Mouse (Mus musculus) intestine, embryonic 16.5 days (tissue): ENCODE measurements at regions not wholly inside any gene's neighbourhood (a gene's known extent, or its start where the extent isn't known, plus 50 kb on each side); places are given as distances from the start of the nearest gene placed in this dataset.

Experiments used
- ATAC-seq: fragments of 200-750 bp; cut with Nextera tagmentation; 2 replicates; pipeline ENCODE4 v1.8.0; 2017; ENCODE audit warnings: moderate TSS enrichment, moderate library complexity
- H3K27ac ChIP-seq: fragments of 300-500 bp; sonication (generic); 2 replicates; pipeline ENCODE4 v1.5.1; 2014; ENCODE audit warnings: mild to moderate bottlenecking, low read length
- H3K27me3 ChIP-seq: fragments of 300-500 bp; sonication (generic); replicated peaks from 2 replicates; pipeline ENCODE4 v1.6.1; 2014; ENCODE audit warnings: low read length, control low read depth, mixed read lengths; ENCODE audit not compliant: control insufficient read depth, insufficient read depth
- H3K36me3 ChIP-seq: fragments of 300-500 bp; sonication (generic); 2 replicates; pipeline ENCODE4 v1.6.1; 2014; ENCODE audit warnings: low read length, control low read depth; ENCODE audit not compliant: control insufficient read depth, insufficient read depth
- H3K4me1 ChIP-seq: fragments of 300-500 bp; sonication (generic); 2 replicates; pipeline ENCODE4 v1.6.1; 2014; ENCODE audit warnings: low read length, control low read depth, mixed read lengths; ENCODE audit not compliant: control insufficient read depth, insufficient read depth
- H3K4me2 ChIP-seq: fragments of 300-500 bp; sonication (generic); 2 replicates; pipeline ENCODE4 v1.6.1; 2014; ENCODE audit warnings: low read depth, low read length, control low read depth
- H3K4me3 ChIP-seq: fragments of 300-500 bp; sonication (generic); 2 replicates; pipeline ENCODE4 v1.5.1; 2014; ENCODE audit warnings: mild to moderate bottlenecking, low read length
- H3K9ac ChIP-seq: fragments of 300-500 bp; sonication (generic); 2 replicates; pipeline ENCODE4 v1.6.1; 2014; ENCODE audit warnings: low read depth, low read length
- H3K9me3 ChIP-seq: fragments of 300-500 bp; sonication (generic); 2 replicates; pipeline ENCODE4 v1.6.1; 2016; ENCODE audit warnings: low read length, control low read depth; ENCODE audit not compliant: control insufficient read depth
- WGBS: fragments of 180-500 bp; shearing (Covaris S2); extraction: QIAGEN DNeasy Blood & Tissue Kit; methylation state at CpG from one replicate; pipeline ENCODE4 v1.1.7; 2014; 5-methylcytosine and 5-hydroxymethylcytosine counted together

- WGBS = 43% methylated on average over 2 of the region's 2 CpGs
Observed at GRCm38 (mm10) chr4:54866062-54866461, 78.8 kb upstream of the Zfp462 start.

GRCm38 (mm10) chr4:54874136-54874827 is 70.6 kb upstream of the Zfp462 start:
- WGBS = 86% methylated on average over 13 of the region's 13 CpGs
- H3K4me3 ChIP-seq = no peak overlapping the region

More at GRCm38 (mm10) chr4:54866062-54866461, 78.8 kb upstream of the Zfp462 start:
- Histone ChIP-seq H3K4me1 (no peaks in the 10 kb centered on the region), H3K36me3 (no peaks in the 10 kb centered on the region), H3K9ac (no peak overlapping the region), H3K9me3 (no peaks in the 10 kb centered on the region), H3K27me3 (no peaks in the 10 kb centered on the region), H3K4me3 (no peak overlapping the region), H3K4me2 (no peak overlapping the region), H3K27ac (no peak overlapping the region)
- no peak for ATAC-seq

GRCm38 (mm10) chr4:54875506-54875905 is 69.3 kb upstream of the Zfp462 start:
- Histone ChIP-seq H3K9me3 (no peaks in the 10 kb centered on the region), H3K36me3 (no peaks in the 10 kb centered on the region), H3K27me3 (no peaks in the 10 kb centered on the region), H3K27ac (no peak overlapping the region), H3K4me2 (no peak overlapping the region), H3K4me3 (no peak overlapping the region), H3K9ac (no peak overlapping the region), H3K4me1 (no peaks in the 10 kb centered on the region)
- WGBS = 93% methylated on average over 8 of the region's 8 CpGs
- no peak for ATAC-seq

More at GRCm38 (mm10) chr4:54874136-54874827, 70.6 kb upstream of the Zfp462 start:
- Histone ChIP-seq H3K9me3 (no peaks in the 10 kb centered on the region), H3K27me3 (no peaks in the 10 kb centered on the region), H3K27ac (no peak overlapping the region), H3K4me2 (no peak overlapping the region), H3K9ac (no peak overlapping the region), H3K36me3 (no peaks in the 10 kb centered on the region), H3K4me1 (no peaks in the 10 kb centered on the region)
- no peak for ATAC-seq

- Histone ChIP-seq H3K4me2 (no peak overlapping the region), H3K27ac (no peak overlapping the region), H3K27me3 (no peaks in the 10 kb centered on the region), H3K9ac (no peak overlapping the region), H3K4me3 (no peak overlapping the region), H3K4me1 (no peaks in the 10 kb centered on the region), H3K36me3 (no peaks in the 10 kb centered on the region), H3K9me3 (no peaks in the 10 kb centered on the region)
- 72% methylated on average over 2 of the region's 2 CpGs for WGBS
- no peak for ATAC-seq
Observed at GRCm38 (mm10) chr4:54877361-54877760, 67.5 kb upstream of the Zfp462 start.

GRCm38 (mm10) chr4:54878531-54878930 is 66.3 kb upstream of the Zfp462 start:
- H3K27ac ChIP-seq = no peak overlapping the region
- H3K4me1 ChIP-seq = no peaks in the 10 kb centered on the region
- no peak overlapping the region for H3K9ac ChIP-seq
- ATAC-seq = no peak
- no peaks in the 10 kb centered on the region for H3K36me3 ChIP-seq
- no peak overlapping the region for H3K4me2 ChIP-seq
- H3K27me3 ChIP-seq = no peaks in the 10 kb centered on the region
- WGBS = 76% methylated on average over 3 of the region's 3 CpGs
- H3K4me3 ChIP-seq = no peak overlapping the region
- no peaks in the 10 kb centered on the region for H3K9me3 ChIP-seq

- H3K4me1 ChIP-seq = no peaks in the 10 kb centered on the region
- 84% methylated on average over 5 of the region's 5 CpGs for WGBS
- H3K36me3 ChIP-seq = no peaks in the 10 kb centered on the region
- no peak for ATAC-seq
- no peaks in the 10 kb centered on the region for H3K9me3 ChIP-seq
- no peak overlapping the region for H3K4me3 ChIP-seq
- H3K9ac ChIP-seq = no peak overlapping the region
- no peaks in the 10 kb centered on the region for H3K27me3 ChIP-seq
- H3K4me2 ChIP-seq = no peak overlapping the region
- no peak overlapping the region for H3K27ac ChIP-seq
Observed at GRCm38 (mm10) chr4:54893288-54893687, 51.6 kb upstream of the Zfp462 start.
